Mouse (Mus musculus): ENCODE data around the gene Hoxb3.

Hoxb3 gene

GRCm38 (mm10) chr11:96288455-96289221 lies 34.5 kb upstream of the Hoxb3 start:
- DNase-seq (ENCODE audit: low read depth, low spot score): no peak

DNA sequence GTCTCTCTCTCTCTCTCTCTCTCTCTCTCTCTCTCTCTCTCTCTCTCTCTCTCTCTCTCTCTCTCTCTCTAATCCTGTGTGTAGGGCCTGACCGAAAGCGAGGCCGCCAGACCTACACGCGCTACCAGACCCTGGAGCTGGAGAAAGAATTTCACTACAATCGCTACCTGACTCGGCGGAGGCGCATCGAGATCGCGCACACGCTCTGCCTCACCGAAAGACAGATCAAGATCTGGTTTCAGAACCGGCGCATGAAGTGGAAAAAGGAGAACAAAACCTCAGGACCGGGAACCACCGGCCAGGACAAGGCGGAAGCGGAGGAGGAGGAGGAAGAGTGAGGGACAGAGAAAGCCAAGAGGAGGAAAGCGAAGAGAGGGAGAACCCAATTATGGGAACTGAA lies 33.8 kb upstream of the Hoxb3 start:
- no peak for DNase-seq (ENCODE audit: low read depth, low spot score)

DNA sequence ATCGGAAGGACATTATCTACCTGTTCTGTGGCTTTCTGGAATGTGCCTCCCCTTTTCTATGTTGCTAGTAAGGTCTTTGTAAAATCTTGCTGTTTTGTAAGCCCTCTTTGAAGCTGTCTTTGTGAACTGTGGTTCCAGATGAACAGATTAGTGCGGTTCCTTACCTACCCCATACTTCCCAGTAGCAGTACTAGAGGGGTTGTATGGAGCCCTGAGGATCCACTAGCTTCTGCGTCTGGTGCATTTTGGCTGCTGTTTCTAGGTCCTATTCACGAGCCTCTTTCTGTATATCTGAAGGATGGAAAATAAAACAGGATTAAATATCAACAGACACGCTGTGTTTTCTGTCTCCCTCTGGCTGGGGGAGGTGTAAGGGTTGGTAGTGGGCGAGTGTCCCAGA lies 33.3 kb upstream of the Hoxb3 start:
- no peak for DNase-seq (ENCODE audit: low read depth, low spot score)

DNA sequence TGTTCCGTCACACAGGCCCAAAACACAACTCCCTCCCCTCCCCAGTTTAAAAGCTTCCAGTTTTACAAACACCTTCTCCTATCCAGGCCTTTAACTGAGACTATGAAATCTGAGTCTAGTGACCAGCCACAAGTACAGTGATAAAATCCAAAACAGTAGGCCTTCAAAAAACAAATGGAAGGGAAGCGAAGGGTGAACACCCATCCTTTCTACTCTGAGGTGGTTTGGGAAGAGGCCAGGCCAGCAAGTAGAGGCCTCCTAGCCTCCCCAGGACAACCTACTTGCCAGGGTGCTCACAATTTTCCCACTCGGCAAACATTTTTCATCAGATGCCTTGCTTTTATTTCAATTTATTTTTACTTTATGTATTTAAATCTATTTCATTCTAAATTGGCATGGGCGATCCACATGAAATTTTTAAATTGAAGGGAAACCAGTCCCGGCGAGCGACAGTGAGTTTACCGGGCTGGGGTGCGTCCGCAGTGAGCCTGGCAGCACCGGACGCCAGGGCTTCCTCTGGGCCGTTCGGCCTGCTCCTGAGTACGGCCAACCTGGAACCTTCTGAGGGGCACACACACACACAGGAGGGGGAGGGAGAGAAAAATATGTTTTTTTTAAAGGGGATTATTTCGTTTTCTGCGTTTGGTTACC lies 32.3 kb upstream of the Hoxb3 start:
- DNase-seq (ENCODE audit: low read depth, low spot score): no peak

- no peak for DNase-seq (ENCODE audit: low read depth, low spot score)
These were observed 31.2 kb upstream of the Hoxb3 start, which contains the start of gene Hoxb6 for GRCm38 (mm10) chr11:96291681-96292564. Gene Hoxb6, plus strand, starts transcription at chr11:96292476.

- DNase-seq (ENCODE audit: low read depth, low spot score): no peak
These were observed 30.4 kb upstream of the Hoxb3 start for GRCm38 (mm10) chr11:96292565-96293301.

- DNase-seq (ENCODE audit: low read depth, low spot score): no peak
These were observed 29.7 kb upstream of the Hoxb3 start for GRCm38 (mm10) chr11:96293302-96293921.

- no peak for DNase-seq (ENCODE audit: low read depth, low spot score)
These were observed 28.7 kb upstream of the Hoxb3 start for GRCm38 (mm10) chr11:96294245-96295091.

DNA sequence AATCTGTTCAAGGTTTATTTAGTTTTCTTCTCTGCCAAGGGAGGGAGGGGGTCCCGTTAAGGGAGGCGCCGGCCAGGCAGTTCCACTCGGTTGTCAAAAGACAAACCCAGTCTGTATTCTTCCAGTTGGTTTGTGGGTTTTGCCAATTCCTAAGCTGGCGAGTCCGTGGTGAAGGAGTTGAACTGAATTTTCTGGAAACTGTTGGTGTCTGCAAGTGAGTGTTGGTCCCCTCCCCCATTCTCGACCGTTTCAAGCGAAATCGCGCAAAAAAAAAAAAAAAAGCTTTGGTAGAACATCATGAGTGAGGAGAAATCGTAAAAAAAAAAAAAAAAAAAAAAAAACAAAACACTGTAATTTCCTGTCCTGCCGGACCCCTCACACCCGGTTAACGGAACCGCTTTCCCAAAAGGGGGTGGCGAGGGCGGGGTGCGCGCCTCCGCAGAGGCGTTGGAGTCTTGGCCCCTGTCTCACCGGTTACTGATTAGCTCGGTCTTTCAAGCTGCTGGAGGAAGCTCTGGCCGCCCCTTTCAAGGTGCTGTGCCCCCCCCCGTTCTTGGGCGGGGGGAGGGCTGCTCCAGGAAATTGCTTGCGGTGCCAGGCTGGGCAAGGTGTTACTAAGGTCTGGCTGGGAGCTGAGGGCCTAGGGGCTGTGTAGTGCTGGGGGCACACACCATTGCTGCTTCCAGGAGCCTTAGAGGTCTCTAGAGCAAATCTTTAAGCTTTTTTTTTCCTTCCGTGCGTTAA lies 27.9 kb upstream of the Hoxb3 start:
- DNase-seq (ENCODE audit: low read depth, low spot score): no peak

- no peak for DNase-seq (ENCODE audit: low read depth, low spot score)
These were observed 26.1 kb upstream of the Hoxb3 start for GRCm38 (mm10) chr11:96296997-96297396.

GRCm38 (mm10) chr11:96297428-96297827 lies 25.7 kb upstream of the Hoxb3 start:
- no peak for DNase-seq (ENCODE audit: low read depth, low spot score)

GRCm38 (mm10) chr11:96297968-96298635 lies 25.0 kb upstream of the Hoxb3 start:
- DNase-seq (ENCODE audit: low read depth, low spot score): no peak

DNA sequence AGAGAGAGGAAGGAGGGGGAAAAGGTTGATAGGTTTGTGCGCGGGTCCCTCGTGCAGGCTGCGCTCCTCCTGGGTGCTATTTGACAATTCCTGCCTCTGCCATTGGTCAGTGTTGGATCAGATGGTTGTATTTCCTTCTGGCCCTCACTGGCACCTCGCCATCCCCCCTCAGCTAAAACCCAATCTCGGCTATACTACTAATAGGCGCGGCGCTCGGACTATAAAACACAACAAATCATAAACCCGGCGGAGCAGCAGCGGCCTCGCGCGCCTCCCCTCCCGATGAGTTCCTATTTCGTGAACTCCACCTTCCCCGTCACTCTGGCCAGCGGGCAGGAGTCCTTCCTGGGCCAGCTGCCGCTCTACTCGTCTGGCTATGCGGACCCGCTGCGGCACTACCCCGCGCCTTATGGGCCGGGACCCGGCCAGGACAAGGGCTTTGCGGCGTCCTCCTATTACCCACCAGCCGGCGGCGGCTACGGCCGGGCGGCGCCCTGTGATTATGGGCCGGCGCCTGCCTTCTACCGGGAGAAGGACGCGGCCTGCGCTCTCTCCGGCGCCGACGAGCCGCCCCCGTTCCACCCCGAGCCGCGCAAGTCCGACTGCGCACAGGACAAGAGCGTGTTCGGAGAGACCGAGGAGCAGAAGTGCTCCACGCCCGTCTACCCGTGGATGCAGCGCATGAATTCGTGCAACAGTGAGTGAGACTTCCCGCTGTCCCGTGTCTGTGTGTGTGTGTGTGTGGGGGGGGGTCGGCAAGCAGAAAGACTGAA lies 24.0 kb upstream of the Hoxb3 start:
- DNase-seq (ENCODE audit: low read depth, low spot score): no peak

- DNase-seq (ENCODE audit: low read depth, low spot score): no peak
These were observed 23.3 kb upstream of the Hoxb3 start for GRCm38 (mm10) chr11:96299781-96300180.

- no peak for DNase-seq (ENCODE audit: low read depth, low spot score)
These were observed 22.6 kb upstream of the Hoxb3 start for GRCm38 (mm10) chr11:96300354-96301063.

- DNase-seq (ENCODE audit: low read depth, low spot score): no peak
These were observed 22.1 kb upstream of the Hoxb3 start for GRCm38 (mm10) chr11:96301064-96301431.

GRCm38 (mm10) chr11:96301837-96302236 lies 21.3 kb upstream of the Hoxb3 start:
- no peak for DNase-seq (ENCODE audit: low read depth, low spot score)

All from telencephalon, adult 2 months (tissue).